10 mouse cellular contexts compared by ENCODE assay signal in the genomic region with DNA sequence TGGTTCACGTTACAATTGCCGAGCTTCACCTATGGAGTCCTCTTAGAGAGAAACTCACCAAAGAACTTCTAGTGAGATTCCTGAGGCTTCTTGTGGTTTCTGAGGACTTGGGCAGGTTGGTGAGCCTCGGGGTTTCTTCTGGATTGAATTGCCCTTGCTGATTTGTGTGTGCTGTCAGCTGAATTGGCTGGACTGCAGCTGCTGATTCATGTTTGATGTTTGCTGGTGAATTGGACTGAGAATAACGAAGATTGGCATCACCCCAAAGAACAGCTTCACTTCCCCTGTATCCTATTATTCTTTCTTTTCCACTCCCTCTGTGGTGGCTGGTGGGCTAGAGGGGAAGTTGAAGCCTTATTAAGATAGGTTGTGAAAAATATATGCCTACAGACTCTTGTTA.
"Had no signal": no experiment of that assay in that cellular context is flagged by ENCODE, and none has a peak within 500 bp of the region (broad histone marks: within the 10 kb centered on the region; RNA-seq: fewer than 3 reads in every experiment).

No protein-coding gene starts in this region.

- DNase-seq: liver, postnatal 0 days; lung, adult 2 months; lung, postnatal 14 days; lung, postnatal 36 days; right cerebral cortex, postnatal 25 days; right cerebral cortex, postnatal 4 days; spleen, adult 18-20 months; thymus, adult 2 months; thymus, postnatal 25 days; thymus, postnatal 4 days had no signal
